Comparison of ENCODE assay signal across 31 mouse cellular contexts in genomic region chr8:104638010-104638409, GRCm38 (mm10). TPM values are rescaled to one million over a fixed set of nuclear protein-coding genes. Genes with fewer than 3 reads are reported as not detected.
DNase-seq lines count a peak whose midpoint lies in the region; ATAC-seq and TF ChIP-seq lines count a peak whose summit lies in the region.
"Had no signal": no experiment of that assay in that cellular context is flagged by ENCODE, and none has a peak within 500 bp of the region (broad histone marks: within the 10 kb centered on the region; RNA-seq: fewer than 3 reads in every experiment).

No protein-coding gene starts in this region.

- peaks cover 6 to 19% of the 10 kb centered on the region in 2 experiments for H3K4me1 ChIP-seq in MEL (ENCODE audit: control insufficient read depth in 1 of 2, insufficient read depth in 2 of 2, low read length in 2 of 2)
- peaks cover 16% of the 10 kb centered on the region for H3K4me1 ChIP-seq in forebrain, embryonic 16.5 days (replicated peaks; ENCODE audit: control insufficient read depth, insufficient read depth, low read length)

- TF ChIP-seq EP300 in MEL (IDR thresholded peaks at IDR 0.05; ENCODE audit: low read depth in 1 of 2, low read length in 2 of 2) = no peak

- TF ChIP-seq RAD21 in MEL (IDR thresholded peaks at IDR 0.05; ENCODE audit: low read depth, low read length) = no peak

- peak; percentile 5 for DNase-seq in kidney, adult 11 months
- DNase-seq in kidney, postnatal 14 days = no peak
- peak; percentile 1 for DNase-seq in urinary bladder, postnatal 14 days (ENCODE audit: low spot score)
- no peak for DNase-seq in urinary bladder, postnatal 36 days (ENCODE audit: low spot score in 2 of 2)
- peak; percentile 43 for DNase-seq in MEL (ENCODE audit: low read depth, low spot score)
- DNase-seq in testis, postnatal 14 days (ENCODE audit: low spot score) = peak; percentile 2
- DNase-seq in neural tube, embryonic 10.5 days (ENCODE audit: extremely low spot score, low spot score) = no peak
- DNase-seq: adrenal gland, adult 2 months; adrenal gland, postnatal 14 days; B cell, adult 2 months; cerebellum, adult 11 months; cerebellum, adult 2 months; cerebellum, adult 9-11 months; gastrocnemius, postnatal 10 days; gastrocnemius, postnatal 36 days; heart, postnatal 14 days; heart, postnatal 4 days had no signal

- H3K4me2 ChIP-seq in forebrain, embryonic 16.5 days (ENCODE audit: low read length) = no peak overlapping the region
- H3K4me2 ChIP-seq: embryonic facial prominence, embryonic 12.5 days; embryonic facial prominence, embryonic 15.5 days; heart, embryonic 13.5 days; hindbrain, embryonic 14.5 days had no signal

- H3K79me2 ChIP-seq in MEL (ENCODE audit: control insufficient read depth, insufficient read depth, low read length, poor library complexity) = peaks cover 14% of the 10 kb centered on the region

- H3K27me3 ChIP-seq in MEL (ENCODE audit: control insufficient read depth in 1 of 2, insufficient read depth in 2 of 2, low read length in 2 of 2) = no peaks in the 10 kb centered on the region
- H3K27me3 ChIP-seq in forebrain, embryonic 16.5 days (replicated peaks; ENCODE audit: control insufficient read depth, insufficient read depth, low read length) = no peaks in the 10 kb centered on the region
- H3K27me3 ChIP-seq: CH12.LX; embryonic facial prominence, embryonic 12.5 days; embryonic facial prominence, embryonic 15.5 days; heart, embryonic 13.5 days had no signal

- H3K4me3 ChIP-seq in MEL (ENCODE audit: control insufficient read depth in 1 of 2, insufficient read depth in 1 of 2, low read depth in 2 of 2, low read length in 2 of 2) = no peak overlapping the region
- no peak overlapping the region for H3K4me3 ChIP-seq in forebrain, embryonic 16.5 days (replicated peaks; ENCODE audit: low read length)
- H3K4me3 ChIP-seq: embryonic facial prominence, embryonic 12.5 days; embryonic facial prominence, embryonic 15.5 days; heart, adult 2 months; heart, embryonic 10.5 days; heart, embryonic 13.5 days had no signal

- H3K36me3 ChIP-seq in MEL (ENCODE audit: control insufficient read depth in 1 of 2, insufficient read depth in 2 of 2, low read length in 2 of 2) = peaks cover 0 to 18% of the 10 kb centered on the region in 2 experiments; a peak in 2 of 4 replicates
- peaks cover 11% of the 10 kb centered on the region; the same call in 1 of the 2 replicates for H3K36me3 ChIP-seq in forebrain, embryonic 16.5 days (ENCODE audit: control insufficient read depth, insufficient read depth)

- no peak for TF ChIP-seq CTCF in MEL (IDR thresholded peaks at IDR 0.05 in 2 of 3, conservative IDR thresholded peaks at IDR 0.05 in 1 of 3; ENCODE audit: control insufficient read depth in 1 of 3, insufficient read depth in 1 of 3, low read depth in 2 of 3, low read length in 3 of 3, poor library complexity in 1 of 3, severe bottlenecking in 1 of 3)

- H3K9ac ChIP-seq in MEL (ENCODE audit: control insufficient read depth, low read depth, low read length, poor library complexity, severe bottlenecking) = no peak overlapping the region
- no peak overlapping the region for H3K9ac ChIP-seq in forebrain, embryonic 16.5 days (replicated peaks; ENCODE audit: low read depth, low read length)
- H3K9ac ChIP-seq: embryonic facial prominence, embryonic 12.5 days; embryonic facial prominence, embryonic 15.5 days; heart, embryonic 13.5 days; hindbrain, embryonic 14.5 days had no signal

- 91% methylated on average over 6 of the region's 6 CpGs for WGBS in forebrain, embryonic 16.5 days

- TF ChIP-seq POLR2A in MEL (IDR thresholded peaks at IDR 0.05; ENCODE audit: control insufficient read depth in 1 of 2, insufficient read depth in 1 of 2, low read depth in 1 of 2, low read length in 2 of 2, poor library complexity in 1 of 2) = no peak

- ATAC-seq in forebrain, embryonic 16.5 days = no peak
- ATAC-seq: forebrain, embryonic 14.5 days; hindbrain, postnatal 0 days had no signal

- H3K27ac ChIP-seq in MEL (ENCODE audit: control insufficient read depth, low read depth, low read length) = no peak overlapping the region; the same call in 1 of the 2 replicates
- no peak overlapping the region for H3K27ac ChIP-seq in forebrain, embryonic 16.5 days (ENCODE audit: low read length)
- H3K27ac ChIP-seq: embryonic facial prominence, embryonic 12.5 days; embryonic facial prominence, embryonic 15.5 days; heart, adult 2 months; heart, embryonic 10.5 days; heart, embryonic 13.5 days; hindbrain, embryonic 14.5 days; hindbrain, postnatal 0 days had no signal

- no peaks in the 10 kb centered on the region for H3K9me3 ChIP-seq in MEL (replicated peaks; ENCODE audit: insufficient read depth, low read length)
- no peaks in the 10 kb centered on the region for H3K9me3 ChIP-seq in forebrain, embryonic 16.5 days (ENCODE audit: control insufficient read depth, low read length)
- H3K9me3 ChIP-seq: embryonic facial prominence, embryonic 12.5 days; embryonic facial prominence, embryonic 15.5 days; heart, embryonic 10.5 days; heart, embryonic 13.5 days had no signal

TF ChIP-seq in MEL, 35 proteins besides CTCF, POLR2A, EP300 and RAD21:
- TF ChIP-seq GABPA (IDR thresholded peaks at IDR 0.05; ENCODE audit: low read depth, low read length) (0 out of 2 replicates have a peak, but pooled peaks have one; percentile 57), ZKSCAN1 (IDR thresholded peaks at IDR 0.05; ENCODE audit: low read depth, low read length) (no peak), MAFK (IDR thresholded peaks at IDR 0.05; ENCODE audit: borderline replicate concordance, low read depth, low read length) (peak; percentile 41; the same call in 1 of the 2 replicates), MYC (IDR thresholded peaks at IDR 0.05; ENCODE audit: low read depth, low read length) (peak; percentile 61; the same call in 1 of the 2 replicates), ZMIZ1 (IDR thresholded peaks at IDR 0.05; ENCODE audit: low read depth, low read length) (no peak)

RNA-seq across cellular contexts. Expression of gene Ciao2b, which starts 3.8 kb away (rescaled TPM):
- 78.7 and 82.4 TPM in 2 replicates for total RNA-seq in MEL (2012; rRNA removed)
- 100 to 1,000 TPM in 1 of 2 experiments, not detected in 1; 110 TPM for polyA plus RNA-seq in MEL (2012; ENCODE audit: insufficient read depth in 1 of 2, insufficient read length in 2 of 2, low read depth in 1 of 2, low replicate concordance in 2 of 2, missing spikeins in 1 of 2)
- 131 and 140 TPM in 2 replicates for polyA plus RNA-seq in forebrain, embryonic 16.5 days (2015; fragmentation: Nextera tagmentation; extraction: Ambion mirVana)

RNA-seq across cellular contexts. Expression of gene Rrad, which starts 6.9 kb away (rescaled TPM):
- total RNA-seq in MEL (2012; rRNA removed) = 8.9 and 9.0 TPM in 2 replicates
- 1 to 10 TPM in 1 of 2 experiments, not detected in 1; 9.4 TPM for polyA plus RNA-seq in MEL (2012; ENCODE audit: insufficient read depth in 1 of 2, insufficient read length in 2 of 2, low read depth in 1 of 2, low replicate concordance in 2 of 2, missing spikeins in 1 of 2)
- polyA plus RNA-seq in forebrain, embryonic 16.5 days (2015; fragmentation: Nextera tagmentation; extraction: Ambion mirVana) = 2.4 and 4.1 TPM in 2 replicates

RNA-seq across cellular contexts. Expression of gene Cdh16, which starts 13.8 kb away (rescaled TPM):
- total RNA-seq in MEL (2012; rRNA removed) = not detected in 2 replicates
- polyA plus RNA-seq in MEL (2012; ENCODE audit: insufficient read depth in 1 of 2, insufficient read length in 2 of 2, low read depth in 1 of 2, low replicate concordance in 2 of 2, missing spikeins in 1 of 2) = under 1 TPM in 1 of 2 experiments, not detected in 1; 0.45 TPM
- polyA plus RNA-seq in forebrain, embryonic 16.5 days (2015; fragmentation: Nextera tagmentation; extraction: Ambion mirVana) = 0.36 TPM in 1 of 2 replicates, not detected in the other
- total RNA-seq: adrenal gland, adult 2 months; adrenal gland, postnatal 14 days; CH12.LX; common myeloid progenitor, adult 5-6 weeks; gastrocnemius, postnatal 36 days; granulocyte monocyte progenitor cell, adult 5-6 weeks; hindbrain, postnatal 0 days had no signal
- polyA plus RNA-seq: adrenal gland, adult 2 months; cerebellum, adult 2 months; embryonic facial prominence, embryonic 12.5 days; forebrain, embryonic 11.5 days; forebrain, embryonic 14.5 days; hindbrain, embryonic 11.5 days; hindbrain, embryonic 14.5 days; hindbrain, postnatal 0 days had no signal

RNA-seq across cellular contexts. Expression of gene Pdp2, which starts 46.8 kb away (rescaled TPM):
- total RNA-seq in MEL (2012; rRNA removed) = 12.2 and 12.3 TPM in 2 replicates
- polyA plus RNA-seq in MEL (2012; ENCODE audit: insufficient read depth in 1 of 2, insufficient read length in 2 of 2, low read depth in 1 of 2, low replicate concordance in 2 of 2, missing spikeins in 1 of 2) = 10 to 100 TPM in 1 of 2 experiments, not detected in 1; 12.4 TPM
- polyA plus RNA-seq in forebrain, embryonic 16.5 days (2015; fragmentation: Nextera tagmentation; extraction: Ambion mirVana) = 18.4 TPM in 2 replicates

Comparison
In these comparisons a context has a peak if more than half of its experiments do, and no peak if none do; other contexts are left out.
1. DNase-seq: peak in kidney, adult 11 months (single experiment), urinary bladder, postnatal 14 days (single experiment), MEL (single experiment) and testis, postnatal 14 days (single experiment); none in kidney, postnatal 14 days (single experiment), urinary bladder, postnatal 36 days (0 of 2) and neural tube, embryonic 10.5 days (single experiment).